23 mouse cellular contexts compared by ENCODE assay signal in genomic region chr5:32415554-32415953, GRCm38 (mm10).
"Had no signal": no experiment of that assay in that cellular context is flagged by ENCODE, and none has a peak within 500 bp of the region (broad histone marks: within the 10 kb centered on the region; RNA-seq: fewer than 3 reads in every experiment).

No protein-coding gene starts in this region.

- ATAC-seq: forebrain, embryonic 16.5 days; hindbrain, embryonic 16.5 days; inflammation-experienced regulatory T-cells, adult 6 months; intestine, embryonic 15.5 days; intestine, postnatal 0 days; liver, embryonic 12.5 days had no signal

- DNase-seq: gastrocnemius, postnatal 25 days; heart, adult 18-20 months; heart, postnatal 10 days; heart, postnatal 4 days; kidney, adult 18-20 months; kidney, adult 8-10 months; kidney, postnatal 10 days; kidney, postnatal 25 days; kidney, postnatal 4 days had no signal

- H3K27me3 ChIP-seq: hindbrain, embryonic 12.5 days; intestine, embryonic 15.5 days; limb, embryonic 13.5 days; limb, embryonic 15.5 days; liver, embryonic 12.5 days had no signal

- H3K27ac ChIP-seq: hindbrain, embryonic 10.5 days; hindbrain, embryonic 12.5 days; hindbrain, embryonic 14.5 days; layer of hippocampus, adult 2 months; left cerebral cortex, adult 2 months; liver, embryonic 12.5 days; liver, embryonic 14.5 days had no signal

- H3K36me3 ChIP-seq: hindbrain, embryonic 10.5 days; hindbrain, embryonic 12.5 days; intestine, embryonic 15.5 days; limb, embryonic 13.5 days; limb, embryonic 15.5 days; liver, embryonic 12.5 days had no signal

- H3K4me3 ChIP-seq: hindbrain, embryonic 10.5 days; hindbrain, embryonic 12.5 days; intestine, embryonic 15.5 days; layer of hippocampus, adult 2 months; left cerebral cortex, adult 2 months; limb, embryonic 13.5 days; limb, embryonic 15.5 days; liver, embryonic 12.5 days had no signal

- H3K9ac ChIP-seq: hindbrain, embryonic 12.5 days; hindbrain, embryonic 14.5 days; intestine, embryonic 15.5 days; limb, embryonic 13.5 days; limb, embryonic 15.5 days; liver, embryonic 12.5 days; liver, embryonic 14.5 days had no signal

- H3K9me3 ChIP-seq: hindbrain, embryonic 10.5 days; hindbrain, embryonic 12.5 days; intestine, embryonic 15.5 days; limb, embryonic 13.5 days; limb, embryonic 15.5 days; liver, embryonic 12.5 days had no signal

- H3K4me2 ChIP-seq: hindbrain, embryonic 12.5 days; hindbrain, embryonic 14.5 days; intestine, embryonic 15.5 days; limb, embryonic 13.5 days; limb, embryonic 15.5 days; liver, embryonic 12.5 days had no signal
